Mouse (Mus musculus) heart, adult 18-20 months (tissue): ENCODE data around the gene Gtpbp2. TPM values are rescaled to one million over a fixed set of nuclear protein-coding genes. Genes with fewer than 3 reads are reported as not detected.

ENCODE experiments used
- DNase-seq, 2 experiments: peaks; one replicate each; pipeline ENCODE4 v3.0.0; 2021 to 2022; ENCODE audit warnings: mixed read lengths in 1 of 2
- total RNA-seq, 2 experiments: library from RNA; stranded (reverse); gene quantifications; 2 replicates each; pipeline ENCODE4 v1.2.3; 2021

Gene Gtpbp2
- total RNA-seq, 2 experiments from 2014 or later, result 49.5 to 51.2 TPM

DNA sequence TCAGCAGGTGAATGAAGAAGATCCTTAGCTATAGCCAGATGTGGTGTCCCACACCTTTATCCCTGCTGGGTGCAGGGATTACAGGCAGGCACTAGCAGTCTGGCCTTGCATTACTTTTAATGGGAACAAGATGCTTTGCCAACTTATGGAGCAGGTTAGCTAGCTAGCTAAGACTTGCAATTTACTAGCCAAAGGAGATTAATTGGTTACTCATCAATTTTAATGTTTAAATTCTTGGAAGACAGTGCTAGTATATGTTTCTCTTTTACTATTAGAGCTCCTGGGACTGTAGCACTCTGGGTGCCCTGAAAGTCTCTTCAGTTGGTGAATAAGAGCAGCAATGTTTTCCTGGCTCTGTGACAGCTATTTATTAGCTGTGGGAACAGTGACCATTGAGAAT lies 45.8 kb downstream of the Gtpbp2 start:
- DNase-seq, result no peak

DNA sequence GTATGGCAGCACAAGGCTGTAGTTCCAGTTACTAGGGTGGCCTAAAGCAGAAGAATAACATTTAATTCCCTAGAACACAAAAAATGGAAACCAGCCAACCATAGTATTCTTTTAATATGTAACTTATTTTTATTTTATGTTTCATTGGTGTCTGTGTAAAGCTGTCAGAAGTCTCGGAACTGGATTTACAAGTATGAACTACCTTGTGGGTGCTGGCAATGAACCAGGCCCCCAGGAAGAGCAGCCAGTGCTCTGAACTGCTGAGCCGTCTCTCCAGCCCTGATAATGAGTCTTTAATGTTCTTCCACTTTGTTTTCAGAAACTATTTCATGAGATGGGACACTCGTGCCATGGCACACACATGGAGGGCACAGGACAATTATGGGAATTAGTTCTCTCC lies 49.7 kb downstream of the Gtpbp2 start:
- no peak for DNase-seq

Other genes starting within 250 kb of the Gtpbp2 start
- gene Vegfa, start 128.7 kb upstream of the Gtpbp2 start, total RNA-seq, result 100 to 1,000 TPM; 233 to 240 TPM
- gene Mrps18a, start 50.0 kb upstream of the Gtpbp2 start, total RNA-seq, result 100 to 1,000 TPM; 143 to 145 TPM
- under 1 TPM; 0.41 to 0.60 TPM for gene Rsph9, start 16.8 kb upstream of the Gtpbp2 start, total RNA-seq
- 10 to 100 TPM; 28.0 to 30.4 TPM for gene Mad2l1bp, start 7.5 kb upstream of the Gtpbp2 start, total RNA-seq
- gene Polh, start 41.6 kb downstream of the Gtpbp2 start, total RNA-seq, result 1 to 10 TPM; 8.0 to 9.5 TPM
- gene Xpo5, start 41.8 kb downstream of the Gtpbp2 start, total RNA-seq, result 10 to 100 TPM; 20.5 to 21.7 TPM
- 10 to 100 TPM; 24.5 to 27.2 TPM for gene Polr1c, start 87.0 kb downstream of the Gtpbp2 start, total RNA-seq
- 10 to 100 TPM; 73.6 to 77.5 TPM for gene Yipf3, start 87.0 kb downstream of the Gtpbp2 start, total RNA-seq
- gene Lrrc73, start 92.5 kb downstream of the Gtpbp2 start, total RNA-seq, result under 1 TPM; 0.18 to 0.37 TPM
- 10 to 100 TPM; 29.7 to 29.9 TPM for gene Tjap1, start 122.0 kb downstream of the Gtpbp2 start, total RNA-seq
- under 1 TPM; 0.20 to 0.21 TPM for gene Dlk2, start 136.4 kb downstream of the Gtpbp2 start, total RNA-seq
- 1 to 10 TPM; 3.6 to 4.2 TPM for gene Abcc10, start 167.3 kb downstream of the Gtpbp2 start, total RNA-seq
- gene Zfp318, start 222.7 kb downstream of the Gtpbp2 start, total RNA-seq, result 10 to 100 TPM; 17.1 to 21.7 TPM